Mouse (Mus musculus) ovary, postnatal 14 days (tissue): ENCODE data around the gene Cd83.

Experiments used
- DNase-seq: peaks from one replicate; pipeline ENCODE4 v3.0.0; 2022; ENCODE audit warnings: low spot score

Cd83 gene

GRCm38 (mm10) chr13:43774605-43775426 is 9.8 kb upstream of the Cd83 start:
- no peak for DNase-seq

GRCm38 (mm10) chr13:43775427-43775733 is 9.2 kb upstream of the Cd83 start:
- DNase-seq = no peak

- DNase-seq = no peak
Observed at GRCm38 (mm10) chr13:43777321-43778002, 7.1 kb upstream of the Cd83 start.

GRCm38 (mm10) chr13:43778021-43778649 is 6.4 kb upstream of the Cd83 start:
- no peak for DNase-seq

- no peak for DNase-seq
Observed at GRCm38 (mm10) chr13:43778971-43779370, 5.6 kb upstream of the Cd83 start.

GRCm38 (mm10) chr13:43780071-43780470 is 4.5 kb upstream of the Cd83 start:
- no peak for DNase-seq

- DNase-seq = no peak
Observed at GRCm38 (mm10) chr13:43785712-43786072, 1.1 kb downstream of the Cd83 start.

GRCm38 (mm10) chr13:43786171-43786795 is 1.7 kb downstream of the Cd83 start:
- no peak for DNase-seq

- no peak for DNase-seq
Observed at GRCm38 (mm10) chr13:43787262-43787661, 2.7 kb downstream of the Cd83 start.

- no peak for DNase-seq
Observed at GRCm38 (mm10) chr13:43788071-43788470, 3.5 kb downstream of the Cd83 start.

GRCm38 (mm10) chr13:43788983-43789645 is 4.5 kb downstream of the Cd83 start:
- no peak for DNase-seq

- no peak for DNase-seq
Observed at GRCm38 (mm10) chr13:43790229-43791001, 5.8 kb downstream of the Cd83 start.

GRCm38 (mm10) chr13:43795334-43795733 is 10.8 kb downstream of the Cd83 start:
- DNase-seq = no peak

- no peak for DNase-seq
Observed at GRCm38 (mm10) chr13:43798655-43799054, 14.1 kb downstream of the Cd83 start.

GRCm38 (mm10) chr13:43800136-43800535 is 15.6 kb downstream of the Cd83 start:
- DNase-seq = no peak

- DNase-seq = no peak
Observed at GRCm38 (mm10) chr13:43801961-43802360, 17.4 kb downstream of the Cd83 start.

GRCm38 (mm10) chr13:43802361-43803137 is 18.0 kb downstream of the Cd83 start:
- no peak for DNase-seq

- no peak for DNase-seq
Observed at GRCm38 (mm10) chr13:43804648-43805047, 20.1 kb downstream of the Cd83 start.

GRCm38 (mm10) chr13:43805159-43805758 is 20.7 kb downstream of the Cd83 start:
- no peak for DNase-seq
